Comparison of ENCODE assay signal across 28 mouse cellular contexts in genomic region chr4:46784430-46785049, GRCm38 (mm10).
DNase-seq lines count a peak whose midpoint lies in the region; ATAC-seq and TF ChIP-seq lines count a peak whose summit lies in the region.
"Had no signal": no experiment of that assay in that cellular context is flagged by ENCODE, and none has a peak within 500 bp of the region (broad histone marks: within the 10 kb centered on the region; RNA-seq: fewer than 3 reads in every experiment).

No protein-coding gene starts in this region.

- no peaks in the 10 kb centered on the region for H3K27me3 ChIP-seq in forebrain, embryonic 15.5 days
- no peaks in the 10 kb centered on the region for H3K27me3 ChIP-seq in forebrain, embryonic 11.5 days (ENCODE audit: control insufficient read depth, insufficient read depth, low read length)
- H3K27me3 ChIP-seq in neural tube, embryonic 14.5 days (ENCODE audit: control insufficient read depth, insufficient read depth, low read length), result no peaks in the 10 kb centered on the region
- H3K27me3 ChIP-seq: embryonic facial prominence, embryonic 15.5 days; kidney, embryonic 15.5 days; midbrain, embryonic 15.5 days; neural tube, embryonic 12.5 days; Patski; stomach, embryonic 15.5 days had no signal

- TF ChIP-seq CTCF in left cerebral cortex, adult 2 months (IDR thresholded peaks at IDR 0.05), result no peak
- no peak for TF ChIP-seq CTCF in cortical plate, adult 2 months (IDR thresholded peaks at IDR 0.05; ENCODE audit: extremely low read depth, insufficient read depth, low read length)

- H3K4me3 ChIP-seq in forebrain, embryonic 15.5 days, result no peak overlapping the region
- no peak overlapping the region for H3K4me3 ChIP-seq in forebrain, embryonic 11.5 days (ENCODE audit: low read depth, low read length)
- H3K4me3 ChIP-seq in left cerebral cortex, adult 2 months, result no peak overlapping the region
- H3K4me3 ChIP-seq in cortical plate, adult 2 months (ENCODE audit: insufficient read depth, low read length), result no peak overlapping the region
- H3K4me3 ChIP-seq in neural tube, embryonic 14.5 days (ENCODE audit: low read depth, low read length), result no peak overlapping the region
- H3K4me3 ChIP-seq: embryonic facial prominence, embryonic 10.5 days; embryonic facial prominence, embryonic 15.5 days; heart, adult 2 months; heart, embryonic 12.5 days; kidney, embryonic 15.5 days; midbrain, embryonic 15.5 days; neural tube, embryonic 12.5 days; stomach, embryonic 15.5 days had no signal

- no peaks in the 10 kb centered on the region for H3K4me1 ChIP-seq in forebrain, embryonic 15.5 days
- H3K4me1 ChIP-seq in forebrain, embryonic 11.5 days (replicated peaks; ENCODE audit: control insufficient read depth, insufficient read depth, low read length), result no peaks in the 10 kb centered on the region
- H3K4me1 ChIP-seq in cortical plate, adult 2 months (ENCODE audit: control insufficient read depth, insufficient read depth, low read length), result no peaks in the 10 kb centered on the region
- no peaks in the 10 kb centered on the region for H3K4me1 ChIP-seq in neural tube, embryonic 14.5 days (ENCODE audit: control insufficient read depth, insufficient read depth, low read length)
- H3K4me1 ChIP-seq: embryonic facial prominence, embryonic 10.5 days; embryonic facial prominence, embryonic 15.5 days; heart, embryonic 12.5 days; kidney, embryonic 15.5 days; midbrain, embryonic 15.5 days; neural tube, embryonic 12.5 days; stomach, embryonic 15.5 days had no signal

- H3K27ac ChIP-seq in forebrain, embryonic 15.5 days (replicated peaks), result no peak overlapping the region
- H3K27ac ChIP-seq in forebrain, embryonic 11.5 days (ENCODE audit: low read depth, low read length), result no peak overlapping the region
- peak overlapping the region; percentile 53; the same call in 1 of the 2 replicates for H3K27ac ChIP-seq in left cerebral cortex, adult 2 months
- 0 out of 2 replicates have a peak overlapping the region, but pooled peaks have one; percentile 17 for H3K27ac ChIP-seq in cortical plate, adult 2 months (ENCODE audit: insufficient read depth, low read length)
- peak overlapping the region; percentile 16; the same call in 1 of the 2 replicates for H3K27ac ChIP-seq in neural tube, embryonic 14.5 days (ENCODE audit: low read depth, low read length)
- H3K27ac ChIP-seq: embryonic facial prominence, embryonic 10.5 days; embryonic facial prominence, embryonic 15.5 days; heart, adult 2 months; kidney, embryonic 15.5 days; liver, embryonic 14.5 days; midbrain, embryonic 15.5 days; neural tube, embryonic 12.5 days; stomach, embryonic 15.5 days had no signal

- no peak for DNase-seq in forebrain, embryonic 11.5 days (ENCODE audit: low spot score)
- no peak for DNase-seq in left cerebral cortex, adult 2 months (ENCODE audit: extremely low spot score in 1 of 2, low spot score in 2 of 2)
- no peak for DNase-seq in left cerebral cortex, postnatal 4 days
- no peak for DNase-seq in left cerebral cortex, postnatal 10 days (ENCODE audit: extremely low spot score in 1 of 2, low spot score in 2 of 2)
- no peak for DNase-seq in adrenal gland, postnatal 4 days (ENCODE audit: low spot score in 2 of 2)
- DNase-seq: adrenal gland, postnatal 14 days; cerebellum, postnatal 14 days; heart, adult 2 months; heart, postnatal 4 days; kidney, adult 18-20 months; kidney, postnatal 25 days; liver; lung, adult 2 months; lung, postnatal 10 days; right cerebral cortex, postnatal 25 days; thymus, postnatal 14 days had no signal

- no peak overlapping the region for H3K9ac ChIP-seq in forebrain, embryonic 15.5 days (replicated peaks)
- H3K9ac ChIP-seq in forebrain, embryonic 11.5 days (ENCODE audit: low read length), result no peak overlapping the region
- no peak overlapping the region for H3K9ac ChIP-seq in neural tube, embryonic 14.5 days (replicated peaks; ENCODE audit: low read depth, low read length)
- H3K9ac ChIP-seq: embryonic facial prominence, embryonic 15.5 days; heart, embryonic 12.5 days; kidney, embryonic 15.5 days; liver, embryonic 14.5 days; midbrain, embryonic 15.5 days; neural tube, embryonic 12.5 days; stomach, embryonic 15.5 days had no signal

- ATAC-seq in forebrain, embryonic 15.5 days (replicated peaks), result 0 out of 2 replicates have a peak, but pooled peaks have one; percentile 23
- ATAC-seq in forebrain, embryonic 11.5 days (replicated peaks; ENCODE audit: low FRiP score), result no peak
- peak; percentile 70; the same call in 1 of the 2 replicates for ATAC-seq in neural tube, embryonic 14.5 days (ENCODE audit: low read depth)
- ATAC-seq: midbrain, embryonic 15.5 days; Patski had no signal

- WGBS in forebrain, embryonic 15.5 days, result 65% methylated on average over 14 of the region's 14 CpGs
- WGBS in forebrain, embryonic 11.5 days, result 93% methylated on average over 14 of the region's 14 CpGs
- 80% methylated on average over 14 of the region's 14 CpGs for WGBS in neural tube, embryonic 14.5 days

- no peaks in the 10 kb centered on the region for H3K9me3 ChIP-seq in forebrain, embryonic 15.5 days
- H3K9me3 ChIP-seq in forebrain, embryonic 11.5 days (ENCODE audit: control insufficient read depth, low read length), result no peaks in the 10 kb centered on the region
- no peaks in the 10 kb centered on the region for H3K9me3 ChIP-seq in neural tube, embryonic 14.5 days (ENCODE audit: control insufficient read depth, low read length)
- H3K9me3 ChIP-seq: embryonic facial prominence, embryonic 10.5 days; embryonic facial prominence, embryonic 15.5 days; heart, embryonic 12.5 days; kidney, embryonic 15.5 days; midbrain, embryonic 15.5 days; neural tube, embryonic 12.5 days; stomach, embryonic 15.5 days had no signal

- TF ChIP-seq POLR2A in cortical plate, adult 2 months (IDR thresholded peaks at IDR 0.05; ENCODE audit: extremely low read depth, insufficient read depth, low read length), result no peak

- intact Hi-C loops in left cerebral cortex, adult 2 months (cut with DNase I), result no loop called here
- intact Hi-C loops in left cerebral cortex, postnatal 4 days (cut with DNase I), result no loop called here
- intact Hi-C loops in left cerebral cortex, postnatal 10 days (cut with DNase I), result no loop called here

- no peaks in the 10 kb centered on the region for H3K36me3 ChIP-seq in forebrain, embryonic 15.5 days
- no peaks in the 10 kb centered on the region for H3K36me3 ChIP-seq in forebrain, embryonic 11.5 days (ENCODE audit: control insufficient read depth, insufficient read depth, low read length)
- H3K36me3 ChIP-seq in neural tube, embryonic 14.5 days (ENCODE audit: control insufficient read depth, insufficient read depth, low read length), result no peaks in the 10 kb centered on the region
- H3K36me3 ChIP-seq: embryonic facial prominence, embryonic 10.5 days; embryonic facial prominence, embryonic 15.5 days; heart, embryonic 12.5 days; kidney, embryonic 15.5 days; midbrain, embryonic 15.5 days; neural tube, embryonic 12.5 days; stomach, embryonic 15.5 days had no signal

- no peak overlapping the region for H3K4me2 ChIP-seq in forebrain, embryonic 15.5 days (replicated peaks)
- no peak overlapping the region for H3K4me2 ChIP-seq in forebrain, embryonic 11.5 days (ENCODE audit: low read depth, low read length, severe bottlenecking)
- no peak overlapping the region for H3K4me2 ChIP-seq in neural tube, embryonic 14.5 days (ENCODE audit: low read depth, low read length)
- H3K4me2 ChIP-seq: embryonic facial prominence, embryonic 15.5 days; heart, embryonic 12.5 days; kidney, embryonic 15.5 days; midbrain, embryonic 15.5 days; neural tube, embryonic 12.5 days; stomach, embryonic 15.5 days had no signal

Comparison
In these comparisons a context has a peak if more than half of its experiments do, and no peak if none do; other contexts are left out.
1. H3K27ac ChIP-seq: peak in left cerebral cortex, adult 2 months (single experiment), cortical plate, adult 2 months (single experiment) and neural tube, embryonic 14.5 days (single experiment); none in forebrain, embryonic 15.5 days (single experiment) and forebrain, embryonic 11.5 days (single experiment).